Mouse (Mus musculus) CD4-positive, CD25-positive, alpha-beta regulatory T cell, adult 2 months (primary cell): ENCODE data around the gene Ncln.
A peak's percentile ranks its signal among the peaks of the same experiment; 100 is the strongest.

Experiments
- DNase-seq: peaks from one replicate; pipeline ENCODE4 v3.0.0-alpha.2; 2012; ENCODE audit warnings: low read depth, low spot score

Gene Ncln

GRCm38 (mm10) chr10:81489941-81490340 lies 6.3 kb downstream of the Ncln start:
- no peak for DNase-seq

GRCm38 (mm10) chr10:81488081-81488480 lies 8.1 kb downstream of the Ncln start:
- no peak for DNase-seq

- DNase-seq, result no peak
These were observed 9.7 kb downstream of the Ncln start for GRCm38 (mm10) chr10:81486496-81486895.

DNA sequence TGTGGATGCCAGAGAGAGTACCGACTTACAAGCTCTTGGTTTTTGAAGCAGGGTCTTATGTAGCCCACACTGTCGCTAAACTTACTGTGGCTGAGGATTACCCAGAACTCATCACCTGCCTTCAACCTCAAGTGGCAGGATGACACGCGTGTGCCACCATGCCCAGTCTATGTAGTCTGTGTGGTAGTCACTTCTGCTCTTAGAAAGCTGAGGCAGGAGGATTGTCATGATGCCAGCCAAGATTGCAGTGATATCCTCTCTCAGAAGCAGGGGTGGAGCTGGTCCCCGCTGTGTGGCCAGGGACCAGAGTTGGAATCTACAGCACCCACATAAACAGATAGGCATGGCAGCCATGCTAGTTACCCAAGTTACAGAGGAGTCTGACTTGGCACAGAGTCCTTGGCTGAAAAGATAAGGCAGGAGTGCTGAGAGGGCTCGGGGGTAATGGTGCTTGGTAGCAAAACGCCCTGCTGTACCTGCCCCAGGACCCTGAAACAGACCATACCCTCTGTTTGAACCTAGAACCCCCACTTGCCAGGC lies 10.6 kb downstream of the Ncln start:
- no peak for DNase-seq

DNA sequence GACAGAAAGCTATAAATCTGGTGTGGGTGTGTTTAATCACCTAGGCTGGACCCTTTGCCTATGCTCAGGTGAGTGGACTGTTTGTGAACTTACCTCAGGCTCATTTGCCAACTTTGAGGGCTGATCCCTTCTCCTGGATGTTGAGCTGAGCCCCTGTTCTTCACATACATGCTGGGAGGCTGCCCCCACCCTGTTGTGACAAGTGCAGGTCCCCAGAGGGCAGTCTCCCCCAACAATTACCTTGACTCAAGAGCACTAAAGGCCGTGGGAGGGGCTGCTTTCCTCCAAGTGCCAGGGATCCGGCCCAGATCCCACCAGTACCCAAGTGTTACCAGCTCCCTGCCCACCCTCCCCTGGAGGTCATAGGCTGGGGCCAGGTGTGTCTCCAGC lies 11.1 kb downstream of the Ncln start:
- peak; percentile 72 for DNase-seq

- no peak for DNase-seq
These were observed 11.6 kb downstream of the Ncln start for GRCm38 (mm10) chr10:81484441-81485059.

- DNase-seq, result peak; percentile 80
These were observed 12.2 kb downstream of the Ncln start for GRCm38 (mm10) chr10:81483983-81484382.

DNA sequence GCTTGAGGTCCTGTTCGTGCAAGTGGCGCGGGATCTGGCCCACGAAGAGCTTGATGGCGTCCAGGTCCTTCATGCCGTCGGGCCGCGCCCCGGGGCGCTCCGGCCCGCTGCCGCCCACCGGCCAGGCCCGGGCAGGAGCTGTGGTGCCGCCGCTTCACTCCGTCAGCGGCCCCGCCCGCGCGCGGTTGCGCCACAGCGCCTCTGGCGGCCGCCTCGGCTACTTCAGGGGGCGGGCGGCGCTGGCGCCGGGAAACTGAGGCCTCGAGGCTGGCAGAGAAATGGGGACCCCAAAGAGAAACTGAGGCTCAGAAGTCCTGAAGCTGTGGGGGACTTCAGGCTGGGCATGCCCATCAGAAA lies 13.7 kb downstream of the Ncln start, which contains the start of gene Celf5:
TSS of gene Celf5 (minus strand) at position 177 of the 357 bp plus-strand sequence.
- peak; percentile 75 for DNase-seq

- DNase-seq, result no peak
These were observed 14.3 kb downstream of the Ncln start for GRCm38 (mm10) chr10:81481605-81482532.

- no peak for DNase-seq
These were observed 21.7 kb downstream of the Ncln start for GRCm38 (mm10) chr10:81474461-81474860.

- DNase-seq, result peak; percentile 88
These were observed 23.2 kb downstream of the Ncln start for GRCm38 (mm10) chr10:81473003-81473451.

GRCm38 (mm10) chr10:81472403-81473002 lies 23.7 kb downstream of the Ncln start:
- DNase-seq, result no peak

DNA sequence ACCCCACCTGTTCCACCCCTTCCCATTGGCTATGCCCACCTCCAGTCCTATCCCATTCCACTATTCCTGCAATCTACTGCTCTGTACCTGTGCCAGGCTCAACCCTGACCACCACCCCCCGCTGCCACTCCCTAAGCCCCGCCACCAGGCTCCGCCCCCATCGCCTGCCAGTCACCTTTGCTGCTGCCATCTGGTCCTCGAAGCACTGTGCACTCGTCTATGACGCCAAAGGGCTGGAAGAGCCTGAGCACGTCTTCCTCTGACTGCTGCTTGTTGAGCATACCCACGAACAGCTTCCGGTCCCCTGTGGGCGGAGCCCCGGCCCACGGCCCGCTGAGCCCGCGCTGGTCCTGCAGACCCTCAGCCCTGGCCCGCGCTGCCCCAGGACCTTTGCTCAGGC lies 25.7 kb downstream of the Ncln start:
- peak; percentile 79 for DNase-seq

GRCm38 (mm10) chr10:81469253-81469652 lies 26.9 kb downstream of the Ncln start:
- DNase-seq, result no peak

DNA sequence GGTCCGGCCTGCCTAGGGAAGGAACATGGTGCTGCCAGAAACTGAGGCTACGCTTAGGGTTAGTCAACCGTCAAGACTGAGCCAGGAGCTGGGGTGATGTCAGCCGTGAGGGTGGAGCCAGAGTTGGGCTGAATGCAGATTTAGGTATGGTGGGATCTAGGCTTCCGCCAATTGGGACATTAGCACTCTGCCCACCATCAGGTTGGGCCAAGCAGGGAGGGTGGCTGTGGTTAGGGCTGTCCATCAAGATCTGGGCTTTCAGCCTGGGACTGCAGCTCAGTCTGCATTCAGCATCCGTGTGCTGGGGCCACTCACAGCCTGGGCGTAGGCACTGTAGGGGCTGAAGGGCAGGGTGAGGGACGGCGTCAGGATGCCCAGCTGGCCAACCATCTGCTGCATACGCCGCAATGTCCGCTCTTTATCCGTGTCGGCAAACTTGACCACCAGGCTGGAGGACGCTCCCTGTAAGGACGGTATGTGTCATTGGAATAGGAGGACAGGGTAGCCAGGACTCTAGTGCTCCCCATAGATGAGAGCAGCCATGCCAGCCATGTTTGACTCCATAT lies 28.4 kb downstream of the Ncln start:
- no peak for DNase-seq

DNA sequence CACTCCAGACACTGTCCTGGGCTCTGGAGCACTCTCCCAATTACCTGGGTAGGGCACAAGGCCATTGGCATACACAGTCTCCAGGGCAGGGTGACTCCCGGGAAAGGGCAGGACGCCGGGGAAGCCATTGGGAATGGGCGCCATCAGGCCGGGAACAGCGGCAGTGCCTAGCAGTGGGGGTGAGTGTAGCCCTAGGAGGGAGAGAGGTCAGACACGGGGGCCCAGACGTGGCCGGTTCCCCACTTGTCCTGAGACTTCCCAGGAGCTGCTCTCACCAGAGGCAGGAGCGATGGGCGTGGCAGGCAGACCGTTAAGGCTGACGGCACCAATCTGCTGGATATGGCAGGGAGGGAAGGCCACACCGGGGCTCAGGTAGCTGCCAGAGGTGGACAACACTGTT lies 29.3 kb downstream of the Ncln start:
- DNase-seq, result no peak

GRCm38 (mm10) chr10:81466066-81466465 lies 30.1 kb downstream of the Ncln start:
- DNase-seq, result no peak

GRCm38 (mm10) chr10:81465265-81465645 lies 30.9 kb downstream of the Ncln start:
- no peak for DNase-seq

- peak; percentile 71 for DNase-seq
These were observed 31.6 kb downstream of the Ncln start for GRCm38 (mm10) chr10:81464405-81465264.

DNA sequence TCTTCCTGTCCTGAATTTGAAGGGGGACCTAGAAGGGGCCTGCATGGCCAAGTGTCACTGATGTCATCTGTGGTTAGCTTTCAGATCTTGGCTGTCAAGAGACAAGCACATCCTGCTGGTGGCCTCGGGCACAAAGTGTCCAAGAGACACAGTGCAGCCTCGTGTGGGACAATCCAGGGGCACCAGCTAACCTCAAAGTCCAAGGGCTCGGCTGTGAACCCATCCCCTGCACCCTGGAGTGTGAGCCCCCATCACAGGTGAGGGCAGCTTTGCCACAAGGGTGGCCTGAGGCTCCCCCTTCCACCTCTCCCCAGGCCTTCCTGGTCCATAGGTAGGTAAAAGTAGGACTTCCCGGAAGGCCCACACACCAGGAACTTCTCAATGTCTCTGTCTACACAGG lies 32.7 kb downstream of the Ncln start:
- DNase-seq, result no peak

DNA sequence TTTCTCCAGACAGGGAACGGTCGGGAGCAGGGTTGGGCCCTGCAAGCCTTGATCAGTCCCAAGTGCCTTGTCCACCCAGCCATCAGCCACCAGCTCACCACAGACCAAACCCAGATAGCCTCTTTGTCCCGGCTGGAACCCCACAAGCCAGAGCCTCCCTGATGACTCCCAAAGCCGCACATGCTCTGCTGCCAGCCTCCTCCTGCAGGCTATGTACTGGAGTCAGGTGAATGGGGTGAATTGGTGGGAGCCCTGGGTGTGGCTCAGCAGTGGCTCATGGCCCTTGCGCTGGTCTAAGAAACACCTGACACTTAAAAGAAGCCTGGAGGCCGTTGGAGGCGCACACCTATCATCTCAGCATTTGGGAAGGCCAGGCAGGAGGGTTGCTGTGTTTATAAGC lies 33.3 kb downstream of the Ncln start:
- no peak for DNase-seq
